Comparison of ENCODE assay signal across 8 mouse cellular contexts in genomic region chr2:35898425-35899134, GRCm38 (mm10).
DNase-seq lines count a peak whose midpoint lies in the region; ATAC-seq and TF ChIP-seq lines count a peak whose summit lies in the region.

No protein-coding gene starts in this region.

- 75% methylated on average over 6 of the region's 6 CpGs for WGBS in heart, embryonic 11.5 days (ENCODE audit: insufficient replicate concordance)
- 88% methylated on average over 6 of the region's 6 CpGs for WGBS in midbrain, postnatal 0 days

- no peaks in the 10 kb centered on the region for H3K36me3 ChIP-seq in heart, embryonic 11.5 days (ENCODE audit: control insufficient read depth, insufficient read depth, low read length)
- H3K36me3 ChIP-seq in midbrain, postnatal 0 days (ENCODE audit: insufficient read depth, low read length): no peaks in the 10 kb centered on the region

- no peak for ATAC-seq in heart, embryonic 11.5 days (replicated peaks; ENCODE audit: insufficient number of reproducible peaks, low FRiP score, low TSS enrichment)
- ATAC-seq in hematopoietic stem cell, adult 5-6 weeks (replicated peaks in 1 of 2; ENCODE audit: insufficient read depth in 1 of 2, low FRiP score in 2 of 2, low TSS enrichment in 1 of 2, low read depth in 1 of 2, poor library complexity in 2 of 2, severe bottlenecking in 2 of 2): peak; percentile 90 to 92
- peak; percentile 89 for ATAC-seq in megakaryocyte progenitor cell, adult 5-6 weeks (replicated peaks; ENCODE audit: poor library complexity)
- no peak for ATAC-seq in midbrain, postnatal 0 days (ENCODE audit: low FRiP score)

- no peaks in the 10 kb centered on the region for H3K27me3 ChIP-seq in heart, embryonic 11.5 days (ENCODE audit: control insufficient read depth, insufficient read depth, low read length)
- no peaks in the 10 kb centered on the region for H3K27me3 ChIP-seq in midbrain, postnatal 0 days (ENCODE audit: insufficient read depth, low read length)

- no peak overlapping the region for H3K9ac ChIP-seq in heart, embryonic 11.5 days (ENCODE audit: low read depth, low read length)
- H3K9ac ChIP-seq in midbrain, postnatal 0 days (replicated peaks; ENCODE audit: low read length, poor library complexity, severe bottlenecking): no peak overlapping the region

- H3K4me2 ChIP-seq in heart, embryonic 11.5 days: no peak overlapping the region
- no peak overlapping the region for H3K4me2 ChIP-seq in midbrain, postnatal 0 days (ENCODE audit: low read depth, low read length, poor library complexity, severe bottlenecking)

- no peak overlapping the region for H3K27ac ChIP-seq in heart, embryonic 11.5 days (ENCODE audit: low read depth, low read length)
- H3K27ac ChIP-seq in midbrain, postnatal 0 days (ENCODE audit: low read depth, low read length): no peak overlapping the region

- no peak for TF ChIP-seq CTCF in midbrain, postnatal 0 days (IDR thresholded peaks at IDR 0.05)

- no peaks in the 10 kb centered on the region for H3K9me3 ChIP-seq in heart, embryonic 11.5 days (replicated peaks; ENCODE audit: control insufficient read depth, low read length)
- H3K9me3 ChIP-seq in midbrain, postnatal 0 days (ENCODE audit: low read length): no peaks in the 10 kb centered on the region

- H3K4me3 ChIP-seq in heart, embryonic 11.5 days (ENCODE audit: low read depth, low read length): no peak overlapping the region
- H3K4me3 ChIP-seq in midbrain, postnatal 0 days (ENCODE audit: low read depth, low read length): no peak overlapping the region

- peak; percentile 63 to 80 for DNase-seq in heart, adult 18-20 months
- peak; percentile 30 for DNase-seq in embryo, embryonic 10.5 days (ENCODE audit: low spot score)
- DNase-seq in midbrain, postnatal 0 days (ENCODE audit: low spot score): no peak
- DNase-seq in layer of hippocampus, adult 18-20 months (ENCODE audit: low spot score in 2 of 2): no peak
- DNase-seq in thymus, postnatal 4 days: no peak

- peaks cover 6% of the 10 kb centered on the region; the same call in 1 of the 2 replicates for H3K4me1 ChIP-seq in heart, embryonic 11.5 days (ENCODE audit: control insufficient read depth, insufficient read depth, low read length)
- H3K4me1 ChIP-seq in midbrain, postnatal 0 days (ENCODE audit: insufficient read depth, low read length): no peaks in the 10 kb centered on the region

Comparison
In these comparisons a context has a peak if more than half of its experiments do, and no peak if none do; other contexts are left out.
1. DNase-seq: peak in heart, adult 18-20 months (2 of 2) and embryo, embryonic 10.5 days (single experiment); none in midbrain, postnatal 0 days (single experiment), layer of hippocampus, adult 18-20 months (0 of 2) and thymus, postnatal 4 days (single experiment).
2. ATAC-seq: peak in hematopoietic stem cell, adult 5-6 weeks (2 of 2) and megakaryocyte progenitor cell, adult 5-6 weeks (single experiment); none in heart, embryonic 11.5 days (single experiment) and midbrain, postnatal 0 days (single experiment).